Mouse (Mus musculus): ENCODE data around the gene Fam102b. TPM values are rescaled to one million over a fixed set of nuclear protein-coding genes. Genes with fewer than 3 reads are reported as not detected.

The Fam102b gene
- polyA plus RNA-seq, 1 experiment from 2014 or later = 16.5 TPM

DNA sequence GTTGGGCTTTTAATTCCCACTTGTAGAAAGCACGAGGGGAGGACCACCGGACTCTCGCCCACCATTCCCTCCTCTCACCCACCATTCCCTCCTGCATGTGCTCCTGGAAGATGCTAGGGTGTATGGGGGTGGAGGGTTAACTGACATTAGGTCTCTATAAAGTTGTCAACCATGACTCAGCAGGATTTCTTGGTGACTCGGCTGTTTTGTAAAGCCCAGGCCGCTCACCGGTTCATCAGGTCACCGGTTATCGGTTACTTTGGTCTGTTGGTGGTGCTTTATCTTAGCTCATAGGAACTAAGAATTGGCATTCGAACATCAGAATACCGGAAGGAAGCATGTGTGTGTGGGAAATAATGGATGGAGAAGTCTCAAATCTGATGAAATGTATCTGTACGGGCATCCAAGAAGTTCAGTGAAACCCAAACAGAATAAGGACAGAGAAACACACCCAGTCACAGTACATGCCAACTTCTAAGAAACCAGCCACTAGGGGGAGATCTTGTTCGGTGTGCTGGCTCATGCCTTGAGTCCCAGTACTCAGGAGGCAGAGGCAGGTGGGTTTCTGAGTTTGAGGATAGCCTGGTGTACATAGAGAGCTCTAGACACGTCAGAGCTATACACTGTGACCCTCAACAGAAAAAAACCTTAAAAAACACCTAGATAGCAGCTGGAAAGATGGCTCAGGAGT, 49.9 kb downstream of the Fam102b start:
- Histone ChIP-seq H3K9ac (no peak overlapping the region), H3K27me3 (replicated peaks) (no peaks in the 10 kb centered on the region), H3K27ac (no peak overlapping the region), H3K4me3 (replicated peaks) (no peak overlapping the region), H3K4me1 (no peaks in the 10 kb centered on the region), H3K36me3 (peaks cover 25% of the 10 kb centered on the region; the same call in 1 of the 2 replicates), H3K9me3 (no peaks in the 10 kb centered on the region), H3K4me2 (no peak overlapping the region)
- WGBS = 90% methylated on average over 13 of the region's 13 CpGs
- no peak for ATAC-seq (ENCODE audit: insufficient read depth, low FRiP score, low read depth)

GRCm38 (mm10) chr3:108974920-108975485, 52.4 kb downstream of the Fam102b start:
- no peak for ATAC-seq (ENCODE audit: insufficient read depth, low FRiP score, low read depth)
- Histone ChIP-seq H3K4me2 (no peak overlapping the region), H3K9ac (no peak overlapping the region), H3K27me3 (replicated peaks) (no peaks in the 10 kb centered on the region), H3K36me3 (peaks cover 29% of the 10 kb centered on the region; the same call in 1 of the 2 replicates), H3K27ac (no peak overlapping the region), H3K4me3 (replicated peaks) (no peak overlapping the region), H3K9me3 (no peaks in the 10 kb centered on the region), H3K4me1 (no peaks in the 10 kb centered on the region)
- 85% methylated on average over 15 of the region's 15 CpGs for WGBS

DNA sequence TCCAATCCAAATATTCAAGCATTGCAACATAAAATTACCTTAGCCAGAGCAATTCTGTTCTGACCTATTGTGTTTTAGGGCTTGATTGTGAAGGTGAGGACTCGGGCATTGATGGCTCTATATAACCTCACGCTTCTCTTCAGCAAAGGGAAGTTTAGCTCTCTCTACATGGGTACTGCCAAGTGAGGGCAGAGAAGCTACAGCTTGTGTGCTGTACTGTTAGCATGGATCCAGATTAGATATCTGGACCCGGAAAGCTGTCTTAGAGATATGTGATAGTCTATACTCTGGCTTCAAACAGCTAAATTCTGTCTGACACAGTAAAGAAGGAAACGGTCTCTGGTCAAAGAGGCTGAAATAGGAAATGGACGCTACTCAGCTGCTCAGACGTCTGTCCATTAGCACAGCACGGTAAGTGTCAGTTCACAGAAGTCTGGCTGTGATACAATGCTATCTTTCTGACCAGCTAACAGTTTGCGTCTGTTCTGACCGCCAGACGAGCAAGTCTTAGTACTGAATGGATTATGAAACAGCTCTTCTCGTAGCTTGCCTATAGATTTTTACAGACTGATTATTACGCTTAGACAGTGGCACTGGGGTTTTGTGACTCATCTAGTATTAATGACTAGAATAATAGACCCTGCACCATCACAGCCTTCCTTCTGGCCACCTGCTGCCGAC, 53.3 kb downstream of the Fam102b start:
- no peak overlapping the region for H3K4me3 ChIP-seq (replicated peaks)
- no peaks in the 10 kb centered on the region for H3K4me1 ChIP-seq
- 0 out of 2 replicates have a peak, but pooled peaks cover 20% of the 10 kb centered on the region for H3K36me3 ChIP-seq
- no peak for ATAC-seq (ENCODE audit: insufficient read depth, low FRiP score, low read depth)
- H3K4me2 ChIP-seq = no peak overlapping the region
- no peak overlapping the region for H3K9ac ChIP-seq
- WGBS = 81% methylated on average over 13 of the region's 13 CpGs
- H3K9me3 ChIP-seq = no peaks in the 10 kb centered on the region
- no peak overlapping the region for H3K27ac ChIP-seq
- no peaks in the 10 kb centered on the region for H3K27me3 ChIP-seq (replicated peaks)

DNA sequence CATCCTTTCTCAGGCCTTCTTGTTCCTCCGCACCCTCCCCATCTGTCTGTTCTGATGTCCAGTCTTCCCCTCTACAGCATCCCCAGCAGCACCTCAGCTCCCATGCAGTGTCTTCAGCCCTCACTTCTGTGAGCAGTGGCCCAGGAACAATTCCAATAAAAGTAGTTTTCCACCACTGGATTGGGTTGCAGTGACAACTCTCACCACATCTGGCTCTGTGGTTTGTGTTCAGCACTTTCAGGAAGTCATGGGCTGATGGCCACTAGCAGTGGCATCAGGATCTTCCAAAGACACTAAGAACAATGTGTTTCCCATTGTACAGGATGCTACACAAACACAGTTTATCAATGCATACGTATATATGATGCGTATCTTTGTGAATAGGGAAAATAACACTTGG, 61.4 kb downstream of the Fam102b start:
- no peak overlapping the region for H3K4me2 ChIP-seq
- 92% methylated on average over 3 of the region's 3 CpGs for WGBS
- 0 out of 2 replicates have a peak, but pooled peaks cover 6% of the 10 kb centered on the region for H3K36me3 ChIP-seq
- H3K27me3 ChIP-seq (replicated peaks) = no peaks in the 10 kb centered on the region
- H3K27ac ChIP-seq = no peak overlapping the region
- H3K9me3 ChIP-seq = no peaks in the 10 kb centered on the region
- no peak for ATAC-seq (ENCODE audit: insufficient read depth, low FRiP score, low read depth)
- H3K4me3 ChIP-seq (replicated peaks) = no peak overlapping the region
- H3K4me1 ChIP-seq = peaks cover 11% of the 10 kb centered on the region
- H3K9ac ChIP-seq = no peak overlapping the region

DNA sequence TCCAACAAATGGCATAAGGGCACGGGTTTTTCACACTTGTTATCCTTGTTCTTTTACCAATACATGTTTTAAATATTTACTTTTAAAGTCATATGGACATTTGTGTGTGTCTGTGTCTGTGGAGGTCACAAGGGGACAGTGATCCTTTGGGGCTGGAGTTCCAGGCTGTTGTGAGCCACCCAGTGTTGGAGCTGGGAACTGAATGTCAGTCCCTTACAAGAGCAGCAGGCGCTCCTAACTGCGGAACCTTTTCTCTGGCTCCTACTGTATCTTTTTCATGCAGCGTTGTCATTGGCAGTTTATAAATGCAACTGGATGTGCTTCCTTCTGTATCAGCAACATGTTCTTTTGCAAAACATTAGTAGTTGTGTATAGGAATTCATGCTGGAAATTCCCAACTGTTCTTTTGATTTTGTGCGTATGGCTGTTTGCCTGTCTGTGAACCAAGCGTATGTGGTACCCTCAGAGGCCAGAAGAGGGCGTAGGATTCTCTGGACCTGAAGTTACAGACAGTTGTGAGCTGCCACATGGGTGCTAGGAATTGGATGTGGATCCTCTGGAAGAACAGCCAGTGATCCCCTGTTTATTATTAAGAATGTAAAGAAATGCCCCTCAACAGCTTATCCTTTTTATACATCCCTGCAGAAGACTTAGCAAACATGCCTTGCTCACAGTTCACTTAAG, 62.9 kb downstream of the Fam102b start:
- 73% methylated on average over 7 of the region's 7 CpGs for WGBS
- Histone ChIP-seq H3K9ac (no peak overlapping the region), H3K27me3 (replicated peaks) (no peaks in the 10 kb centered on the region), H3K27ac (no peak overlapping the region), H3K4me2 (no peak overlapping the region), H3K4me1 (peaks cover 12% of the 10 kb centered on the region), H3K4me3 (replicated peaks) (no peak overlapping the region), H3K36me3 (no peaks in the 10 kb centered on the region), H3K9me3 (no peaks in the 10 kb centered on the region)
- no peak for ATAC-seq (ENCODE audit: insufficient read depth, low FRiP score, low read depth)

DNA sequence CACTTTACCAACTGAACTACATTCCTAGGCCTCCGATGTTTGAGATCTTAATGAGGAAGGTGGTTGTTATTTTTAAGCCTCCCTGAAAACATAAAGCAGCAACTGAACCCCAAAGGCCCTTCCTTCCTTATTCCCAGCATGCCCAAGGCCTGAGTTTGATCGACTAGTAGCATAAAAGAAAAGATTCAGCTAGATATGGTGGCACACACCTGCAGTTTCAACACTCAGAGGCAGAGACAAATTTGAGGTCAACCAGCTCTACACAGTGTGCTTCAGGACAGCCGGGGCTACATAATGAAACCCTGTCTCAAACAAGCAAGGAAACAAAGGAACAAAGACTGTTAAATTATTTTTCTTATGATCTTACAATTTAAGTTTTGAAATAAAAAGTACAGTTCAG, 63.6 kb downstream of the Fam102b start:
- H3K9ac ChIP-seq = no peak overlapping the region
- ATAC-seq (ENCODE audit: insufficient read depth, low FRiP score, low read depth) = no peak
- no peak overlapping the region for H3K4me2 ChIP-seq
- H3K9me3 ChIP-seq = no peaks in the 10 kb centered on the region
- H3K27me3 ChIP-seq (replicated peaks) = no peaks in the 10 kb centered on the region
- no peaks in the 10 kb centered on the region for H3K36me3 ChIP-seq
- H3K4me1 ChIP-seq = peaks cover 12% of the 10 kb centered on the region
- H3K4me3 ChIP-seq (replicated peaks) = no peak overlapping the region
- WGBS = 77% methylated on average over 3 of the region's 3 CpGs
- no peak overlapping the region for H3K27ac ChIP-seq

DNA sequence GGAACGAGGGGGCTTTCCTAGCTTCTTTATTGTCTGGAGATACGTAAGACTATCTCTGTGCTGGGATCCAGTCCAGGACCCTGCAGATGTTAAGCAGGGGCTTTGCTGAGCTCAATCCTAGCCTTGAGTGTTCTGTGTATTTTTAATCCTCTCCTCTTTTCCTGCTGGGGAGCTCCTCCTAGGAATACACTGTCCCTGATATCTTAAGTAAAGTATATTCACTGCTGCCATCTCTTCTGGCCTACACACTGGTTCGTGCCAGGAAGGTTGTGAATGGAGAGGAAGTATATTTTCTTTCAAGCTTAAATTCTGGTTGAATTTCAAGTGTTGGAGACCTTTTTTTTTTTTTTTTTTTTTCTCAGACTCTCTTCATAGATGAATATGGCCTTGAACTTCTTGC, 64.1 kb downstream of the Fam102b start:
- ATAC-seq (ENCODE audit: insufficient read depth, low FRiP score, low read depth) = no peak
- H3K9ac ChIP-seq = no peak overlapping the region
- H3K27me3 ChIP-seq (replicated peaks) = no peaks in the 10 kb centered on the region
- no peak overlapping the region for H3K27ac ChIP-seq
- H3K36me3 ChIP-seq = no peaks in the 10 kb centered on the region
- 69% methylated on average over 3 of the region's 3 CpGs for WGBS
- H3K4me1 ChIP-seq = peaks cover 12% of the 10 kb centered on the region
- no peak overlapping the region for H3K4me3 ChIP-seq (replicated peaks)
- H3K9me3 ChIP-seq = no peaks in the 10 kb centered on the region
- H3K4me2 ChIP-seq = no peak overlapping the region

GRCm38 (mm10) chr3:108961655-108962054, 65.8 kb downstream of the Fam102b start:
- 0 out of 2 replicates have a peak overlapping the region, but pooled peaks have one; percentile 16 for H3K27ac ChIP-seq
- H3K4me3 ChIP-seq (replicated peaks) = no peak overlapping the region
- no peaks in the 10 kb centered on the region for H3K27me3 ChIP-seq (replicated peaks)
- H3K9me3 ChIP-seq = no peaks in the 10 kb centered on the region
- no peak for ATAC-seq (ENCODE audit: insufficient read depth, low FRiP score, low read depth)
- H3K9ac ChIP-seq = no peak overlapping the region
- no peaks in the 10 kb centered on the region for H3K36me3 ChIP-seq
- 28% methylated on average over 6 of the region's 6 CpGs for WGBS
- H3K4me2 ChIP-seq = peak overlapping the region; percentile 19
- H3K4me1 ChIP-seq = peaks cover 12% of the 10 kb centered on the region

- H3K4me2 ChIP-seq = peak overlapping the region; percentile 19
- no peak for ATAC-seq (ENCODE audit: insufficient read depth, low FRiP score, low read depth)
Observed at GRCm38 (mm10) chr3:108961226-108961625, 66.2 kb downstream of the Fam102b start.

GRCm38 (mm10) chr3:108959680-108960295, 67.6 kb downstream of the Fam102b start:
- Histone ChIP-seq H3K4me3 (replicated peaks) (no peak overlapping the region), H3K9ac (no peak overlapping the region), H3K27me3 (replicated peaks) (no peaks in the 10 kb centered on the region), H3K4me1 (peaks cover 12% of the 10 kb centered on the region), H3K36me3 (no peaks in the 10 kb centered on the region), H3K27ac (no peak overlapping the region), H3K9me3 (no peaks in the 10 kb centered on the region), H3K4me2 (no peak overlapping the region)
- no peak for ATAC-seq (ENCODE audit: insufficient read depth, low FRiP score, low read depth)
- 61% methylated on average over 13 of the region's 13 CpGs for WGBS

More at GRCm38 (mm10) chr3:108961226-108961625, 66.2 kb downstream of the Fam102b start:
- no peaks in the 10 kb centered on the region for H3K36me3 ChIP-seq
- no peaks in the 10 kb centered on the region for H3K9me3 ChIP-seq
- no peak overlapping the region for H3K9ac ChIP-seq
- 0 out of 2 replicates have a peak overlapping the region, but pooled peaks have one; percentile 16 for H3K27ac ChIP-seq
- H3K27me3 ChIP-seq (replicated peaks) = no peaks in the 10 kb centered on the region
- 41% methylated on average over 7 of the region's 7 CpGs for WGBS
- H3K4me3 ChIP-seq (replicated peaks) = no peak overlapping the region
- H3K4me1 ChIP-seq = peaks cover 12% of the 10 kb centered on the region

DNA sequence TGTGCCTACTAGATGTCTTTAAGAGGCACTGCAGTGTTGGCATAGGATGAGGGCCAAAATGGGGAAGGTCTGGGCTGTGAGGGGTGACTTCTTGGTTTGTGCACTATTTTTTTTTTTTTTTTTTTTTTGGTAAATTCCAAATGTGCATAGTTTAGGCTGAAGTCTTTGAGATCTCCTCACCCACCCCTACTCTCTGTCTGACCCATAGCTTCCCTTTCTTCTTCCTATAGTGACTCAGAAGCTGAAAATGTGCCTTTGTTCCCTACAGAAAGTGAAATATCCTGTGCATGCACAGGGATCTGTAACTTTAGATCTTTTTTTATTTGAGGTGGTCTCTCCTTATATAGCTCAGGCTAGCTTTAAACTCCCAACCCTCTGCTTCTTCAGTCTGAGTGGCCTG, 69.4 kb downstream of the Fam102b start:
- H3K36me3 ChIP-seq = no peaks in the 10 kb centered on the region
- H3K4me2 ChIP-seq = no peak overlapping the region
- H3K9me3 ChIP-seq = no peaks in the 10 kb centered on the region
- H3K9ac ChIP-seq = no peak overlapping the region
- H3K27ac ChIP-seq = no peak overlapping the region
- peaks cover 12% of the 10 kb centered on the region for H3K4me1 ChIP-seq
- no peak for ATAC-seq (ENCODE audit: insufficient read depth, low FRiP score, low read depth)
- no peaks in the 10 kb centered on the region for H3K27me3 ChIP-seq (replicated peaks)
- no peak overlapping the region for H3K4me3 ChIP-seq (replicated peaks)
